Mouse (Mus musculus): ENCODE results near the gene Tsen54.

DNA sequence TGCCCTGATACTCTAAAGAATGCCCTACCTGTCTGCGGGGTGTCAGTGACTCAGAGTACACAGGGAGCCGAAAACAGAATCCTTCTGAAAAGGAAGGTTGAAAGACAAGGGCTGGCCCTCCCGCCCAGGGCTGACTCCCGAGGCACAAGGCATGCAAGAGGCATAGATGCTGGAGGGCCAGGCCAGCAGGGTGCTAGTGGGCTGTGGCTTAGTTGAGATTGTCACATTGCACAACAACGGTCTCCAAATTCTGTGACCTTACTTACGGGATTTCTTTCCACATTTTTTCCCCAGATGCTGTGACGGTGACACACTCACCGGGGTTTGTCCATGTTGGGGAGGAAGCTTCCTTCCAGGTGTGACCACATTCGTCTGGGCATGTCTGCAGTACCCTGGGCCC lies 37.6 kb upstream of the Tsen54 start:
- TF ChIP-seq USF1 (IDR thresholded peaks at IDR 0.05; ENCODE audit: low read depth) (no peak), E2F4 (IDR thresholded peaks at IDR 0.05; ENCODE audit: insufficient read depth) (no peak), POLR2A (IDR thresholded peaks at IDR 0.05; ENCODE audit: insufficient read length, low read depth) (no peak), MAX (IDR thresholded peaks at IDR 0.05; ENCODE audit: low read depth) (no peak), MYOD1 (IDR thresholded peaks at IDR 0.05; ENCODE audit: control insufficient read depth in 1 of 3, insufficient read length in 2 of 3, low read depth in 2 of 3) (no peak), SRF (IDR thresholded peaks at IDR 0.05; ENCODE audit: control insufficient read depth, insufficient read length, low read depth) (no peak), TCF12 (IDR thresholded peaks at IDR 0.05; ENCODE audit: insufficient read depth, poor library complexity, severe bottlenecking) (no peak), MYOG (IDR thresholded peaks at IDR 0.05; ENCODE audit: control insufficient read depth in 1 of 3, insufficient read depth in 1 of 3, insufficient read length in 2 of 3, low read depth in 2 of 3) (no peak), POLR2AphosphoS2 (IDR thresholded peaks at IDR 0.05; ENCODE audit: insufficient read length, low read depth) (no peak)

Data from myocyte (in vitro differentiated cells).